Mouse (Mus musculus) liver, embryonic 14.5 days (tissue): Measurements from ENCODE around the gene Robo4.

Experiments
- CTCF ChIP-seq: IDR thresholded peaks from 2 replicates; pipeline ENCODE4 v1.5.1; 2016; ENCODE audit warnings: antibody characterized with exemption, low read depth, control low read depth
- EP300 ChIP-seq: IDR thresholded peaks from 2 replicates; pipeline ENCODE4 v1.6.1; 2016; ENCODE audit warnings: antibody characterized with exemption, low read depth

GRCm38 (mm10) chr9:37392071-37392470 lies 9.6 kb upstream of the Robo4 start:
- no peak for TF ChIP-seq CTCF
- TF ChIP-seq EP300: no peak
